Mouse (Mus musculus): ENCODE results near the gene Mri1. TPM values are rescaled to one million over a fixed set of nuclear protein-coding genes. Genes with fewer than 3 reads are reported as not detected.

Gene Mri1
- polyA plus RNA-seq, 2 experiments: 49.3 to 58.1 TPM

- H3K4me1 ChIP-seq (ENCODE audit: control insufficient read depth, insufficient read depth, low read length): 0 out of 2 replicates have a peak, but pooled peaks cover 2% of the 10 kb centered on the region
- H3K9ac ChIP-seq (ENCODE audit: low read depth, low read length, severe bottlenecking): no peak overlapping the region
- no peak for TF ChIP-seq POLR2A (IDR thresholded peaks at IDR 0.05; ENCODE audit: borderline replicate concordance, extremely low read depth, insufficient read depth, insufficient read length)
- H3K4me2 ChIP-seq (replicated peaks; ENCODE audit: low read depth, low read length, severe bottlenecking): no peak overlapping the region
- 94% methylated on average over 4 of the region's 4 CpGs for WGBS
- H3K4me3 ChIP-seq (replicated peaks; ENCODE audit: low read length): no peak overlapping the region
- H3K27me3 ChIP-seq (ENCODE audit: control insufficient read depth, insufficient read depth, low read length): no peaks in the 10 kb centered on the region
- no peaks in the 10 kb centered on the region for H3K9me3 ChIP-seq (ENCODE audit: control insufficient read depth, low read length)
- peaks cover 89% of the 10 kb centered on the region for H3K36me3 ChIP-seq (ENCODE audit: control insufficient read depth, insufficient read depth, low read length)
- DNase-seq (ENCODE audit: low spot score): no peak
- no peak for ATAC-seq (ENCODE audit: low FRiP score, low read depth)
- H3K27ac ChIP-seq (replicated peaks; ENCODE audit: low read depth, low read length): no peak overlapping the region
These were observed 43.8 kb downstream of the Mri1 start for GRCm38 (mm10) chr8:84213277-84213676.

GRCm38 (mm10) chr8:84211881-84212563, 45.1 kb downstream of the Mri1 start:
- H3K27ac ChIP-seq (replicated peaks; ENCODE audit: low read depth, low read length): no peak overlapping the region
- H3K4me1 ChIP-seq (ENCODE audit: control insufficient read depth, insufficient read depth, low read length): peaks cover 10% of the 10 kb centered on the region
- 92% methylated on average over 31 of the region's 31 CpGs for WGBS
- DNase-seq (ENCODE audit: low spot score): no peak
- H3K9ac ChIP-seq (ENCODE audit: low read depth, low read length, severe bottlenecking): no peak overlapping the region
- peaks cover 88% of the 10 kb centered on the region for H3K36me3 ChIP-seq (ENCODE audit: control insufficient read depth, insufficient read depth, low read length)
- H3K4me3 ChIP-seq (replicated peaks; ENCODE audit: low read length): no peak overlapping the region
- no peak for ATAC-seq (ENCODE audit: low FRiP score, low read depth)
- H3K4me2 ChIP-seq (replicated peaks; ENCODE audit: low read depth, low read length, severe bottlenecking): no peak overlapping the region
- H3K27me3 ChIP-seq (ENCODE audit: control insufficient read depth, insufficient read depth, low read length): no peaks in the 10 kb centered on the region
- H3K9me3 ChIP-seq (ENCODE audit: control insufficient read depth, low read length): no peaks in the 10 kb centered on the region
- no peak for TF ChIP-seq POLR2A (IDR thresholded peaks at IDR 0.05; ENCODE audit: borderline replicate concordance, extremely low read depth, insufficient read depth, insufficient read length)

- DNase-seq (ENCODE audit: low spot score) (no peak), ATAC-seq (ENCODE audit: low FRiP score, low read depth) (no peak)
- Histone ChIP-seq H3K9me3 (ENCODE audit: control insufficient read depth, low read length) (no peaks in the 10 kb centered on the region), H3K27me3 (ENCODE audit: control insufficient read depth, insufficient read depth, low read length) (no peaks in the 10 kb centered on the region), H3K9ac (ENCODE audit: low read depth, low read length, severe bottlenecking) (no peak overlapping the region), H3K36me3 (ENCODE audit: control insufficient read depth, insufficient read depth, low read length) (peaks cover 86% of the 10 kb centered on the region), H3K4me3 (replicated peaks; ENCODE audit: low read length) (no peak overlapping the region), H3K27ac (replicated peaks; ENCODE audit: low read depth, low read length) (no peak overlapping the region), H3K4me1 (ENCODE audit: control insufficient read depth, insufficient read depth, low read length) (peaks cover 10% of the 10 kb centered on the region), H3K4me2 (replicated peaks; ENCODE audit: low read depth, low read length, severe bottlenecking) (no peak overlapping the region)
- no peak for TF ChIP-seq POLR2A (IDR thresholded peaks at IDR 0.05; ENCODE audit: borderline replicate concordance, extremely low read depth, insufficient read depth, insufficient read length)
- 97% methylated on average over 3 of the region's 3 CpGs for WGBS
These were observed 45.9 kb downstream of the Mri1 start for GRCm38 (mm10) chr8:84211202-84211601.

GRCm38 (mm10) chr8:84210167-84210791, 46.8 kb downstream of the Mri1 start:
- no peak overlapping the region for H3K4me3 ChIP-seq (replicated peaks; ENCODE audit: low read length)
- peaks cover 10% of the 10 kb centered on the region for H3K4me1 ChIP-seq (ENCODE audit: control insufficient read depth, insufficient read depth, low read length)
- peaks cover 84% of the 10 kb centered on the region for H3K36me3 ChIP-seq (ENCODE audit: control insufficient read depth, insufficient read depth, low read length)
- DNase-seq (ENCODE audit: low spot score) (peak; percentile 84), ATAC-seq (ENCODE audit: low FRiP score, low read depth) (peak; percentile 66; the same call in 1 of the 2 replicates)
- no peak overlapping the region for H3K9ac ChIP-seq (ENCODE audit: low read depth, low read length, severe bottlenecking)
- TF ChIP-seq POLR2A (IDR thresholded peaks at IDR 0.05; ENCODE audit: borderline replicate concordance, extremely low read depth, insufficient read depth, insufficient read length): no peak
- H3K9me3 ChIP-seq (ENCODE audit: control insufficient read depth, low read length): no peaks in the 10 kb centered on the region
- 62% methylated on average over 34 of the region's 34 CpGs for WGBS
- no peak overlapping the region for H3K4me2 ChIP-seq (replicated peaks; ENCODE audit: low read depth, low read length, severe bottlenecking)
- H3K27me3 ChIP-seq (ENCODE audit: control insufficient read depth, insufficient read depth, low read length): no peaks in the 10 kb centered on the region
- no peak overlapping the region for H3K27ac ChIP-seq (replicated peaks; ENCODE audit: low read depth, low read length)

GRCm38 (mm10) chr8:84208381-84209380, 48.4 kb downstream of the Mri1 start:
- no peak for DNase-seq (ENCODE audit: low spot score)
- H3K4me1 ChIP-seq (ENCODE audit: control insufficient read depth, insufficient read depth, low read length): peaks cover 14% of the 10 kb centered on the region
- no peaks in the 10 kb centered on the region for H3K9me3 ChIP-seq (ENCODE audit: control insufficient read depth, low read length)
- no peaks in the 10 kb centered on the region for H3K27me3 ChIP-seq (ENCODE audit: control insufficient read depth, insufficient read depth, low read length)
- H3K4me3 ChIP-seq (replicated peaks; ENCODE audit: low read length): no peak overlapping the region
- no peak overlapping the region for H3K9ac ChIP-seq (ENCODE audit: low read depth, low read length, severe bottlenecking)
- WGBS: 53% methylated on average over 17 of the region's 17 CpGs
- no peak overlapping the region for H3K27ac ChIP-seq (replicated peaks; ENCODE audit: low read depth, low read length)
- no peak for TF ChIP-seq POLR2A (IDR thresholded peaks at IDR 0.05; ENCODE audit: borderline replicate concordance, extremely low read depth, insufficient read depth, insufficient read length)
- no peak for ATAC-seq (ENCODE audit: low FRiP score, low read depth)
- H3K4me2 ChIP-seq (replicated peaks; ENCODE audit: low read depth, low read length, severe bottlenecking): no peak overlapping the region
- H3K36me3 ChIP-seq (ENCODE audit: control insufficient read depth, insufficient read depth, low read length): peaks cover 81% of the 10 kb centered on the region

All from limb, embryonic 14.5 days (tissue).